Mouse (Mus musculus): ENCODE measurements around the gene Stard8. TPM values are rescaled to one million over a fixed set of nuclear protein-coding genes. Genes with fewer than 3 reads are reported as not detected.

Gene Stard8
- total and polyA plus RNA-seq, 3 experiments = 0.39 to 2.3 TPM; not detected in 1

DNA sequence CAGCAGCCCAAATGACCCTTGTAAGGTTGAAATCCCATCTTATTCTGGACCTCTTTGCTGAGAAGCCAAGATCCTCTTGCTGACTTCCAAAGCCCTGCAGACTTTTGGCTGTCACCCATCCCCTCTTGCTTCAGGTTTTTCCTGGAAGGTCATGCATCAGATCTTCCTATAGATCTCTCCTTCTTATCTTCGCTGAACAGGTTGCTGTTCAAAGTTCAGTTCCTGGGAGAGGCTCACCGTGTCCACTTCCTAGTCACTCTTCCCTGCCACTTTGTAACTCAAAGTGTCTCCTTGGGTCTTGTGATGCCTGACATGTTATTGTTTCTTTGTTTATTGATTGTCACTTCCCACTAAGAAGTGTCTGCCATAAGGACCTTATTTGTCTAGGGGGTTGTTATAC lies 12.7 kb downstream of the Stard8 start:
- H3K9me3 ChIP-seq (replicated peaks; ENCODE audit: insufficient read depth, low read length) = no peaks in the 10 kb centered on the region

GRCm38 (mm10) chrX:99016987-99017386 lies 13.9 kb downstream of the Stard8 start:
- no peak for DNase-seq (ENCODE audit: low read depth, low spot score)
- no peak for TF ChIP-seq USF2 (IDR thresholded peaks at IDR 0.05; ENCODE audit: borderline replicate concordance in 1 of 2, insufficient read depth in 1 of 2, low read depth in 1 of 2, low read length in 2 of 2)
- no peak for TF ChIP-seq GABPA (IDR thresholded peaks at IDR 0.05; ENCODE audit: low read depth, low read length)
- Histone ChIP-seq H3K36me3 (ENCODE audit: control insufficient read depth in 1 of 2, insufficient read depth in 2 of 2, low read length in 2 of 2) (no peaks in the 10 kb centered on the region), H3K79me2 (ENCODE audit: control insufficient read depth, insufficient read depth, low read length, poor library complexity) (no peaks in the 10 kb centered on the region), H3K27me3 (ENCODE audit: control insufficient read depth in 1 of 2, insufficient read depth in 2 of 2, low read length in 2 of 2) (no peaks in the 10 kb centered on the region), H3K9me3 (replicated peaks; ENCODE audit: insufficient read depth, low read length) (no peaks in the 10 kb centered on the region), H3K9ac (ENCODE audit: control insufficient read depth, low read depth, low read length, poor library complexity, severe bottlenecking) (no peak overlapping the region), H3K27ac (ENCODE audit: control insufficient read depth, low read depth, low read length) (no peak overlapping the region), H3K4me3 (ENCODE audit: control insufficient read depth in 1 of 2, insufficient read depth in 1 of 2, low read depth in 2 of 2, low read length in 2 of 2) (no peak overlapping the region), H3K4me1 (ENCODE audit: control insufficient read depth in 1 of 2, insufficient read depth in 2 of 2, low read length in 2 of 2) (no peaks in the 10 kb centered on the region)

More for the DNA sequence above, 12.7 kb downstream of the Stard8 start:
- Histone ChIP-seq H3K27me3 (ENCODE audit: control insufficient read depth in 1 of 2, insufficient read depth in 2 of 2, low read length in 2 of 2) (no peaks in the 10 kb centered on the region), H3K36me3 (ENCODE audit: control insufficient read depth in 1 of 2, insufficient read depth in 2 of 2, low read length in 2 of 2) (no peaks in the 10 kb centered on the region), H3K4me3 (ENCODE audit: control insufficient read depth in 1 of 2, insufficient read depth in 1 of 2, low read depth in 2 of 2, low read length in 2 of 2) (no peak overlapping the region), H3K9ac (ENCODE audit: control insufficient read depth, low read depth, low read length, poor library complexity, severe bottlenecking) (no peak overlapping the region), H3K4me1 (ENCODE audit: control insufficient read depth in 1 of 2, insufficient read depth in 2 of 2, low read length in 2 of 2) (no peaks in the 10 kb centered on the region), H3K79me2 (ENCODE audit: control insufficient read depth, insufficient read depth, low read length, poor library complexity) (no peaks in the 10 kb centered on the region), H3K27ac (ENCODE audit: control insufficient read depth, low read depth, low read length) (no peak overlapping the region)
- no peak for DNase-seq (ENCODE audit: low read depth, low spot score)
- TF ChIP-seq TCF12 (IDR thresholded peaks at IDR 0.05; ENCODE audit: low read depth, low read length) (no peak), ZMIZ1 (IDR thresholded peaks at IDR 0.05; ENCODE audit: low read depth, low read length) (no peak), POLR2AphosphoS2 (IDR thresholded peaks at IDR 0.05; ENCODE audit: low read length) (no peak)

- Histone ChIP-seq H3K4me1 (ENCODE audit: control insufficient read depth in 1 of 2, insufficient read depth in 2 of 2, low read length in 2 of 2) (no peaks in the 10 kb centered on the region), H3K9ac (ENCODE audit: control insufficient read depth, low read depth, low read length, poor library complexity, severe bottlenecking) (no peak overlapping the region), H3K4me3 (ENCODE audit: control insufficient read depth in 1 of 2, insufficient read depth in 1 of 2, low read depth in 2 of 2, low read length in 2 of 2) (no peak overlapping the region), H3K36me3 (ENCODE audit: control insufficient read depth in 1 of 2, insufficient read depth in 2 of 2, low read length in 2 of 2) (no peaks in the 10 kb centered on the region), H3K27me3 (ENCODE audit: control insufficient read depth in 1 of 2, insufficient read depth in 2 of 2, low read length in 2 of 2) (no peaks in the 10 kb centered on the region), H3K79me2 (ENCODE audit: control insufficient read depth, insufficient read depth, low read length, poor library complexity) (no peaks in the 10 kb centered on the region), H3K27ac (ENCODE audit: control insufficient read depth, low read depth, low read length) (no peak overlapping the region), H3K9me3 (replicated peaks; ENCODE audit: insufficient read depth, low read length) (no peaks in the 10 kb centered on the region)
- DNase-seq (ENCODE audit: low read depth, low spot score) = no peak
- TF ChIP-seq MEF2A (IDR thresholded peaks at IDR 0.05; ENCODE audit: extremely low read depth, insufficient replicate concordance, low read depth, low read length, poor library complexity, severe bottlenecking) = no peak
- TF ChIP-seq POLR2A (IDR thresholded peaks at IDR 0.05; ENCODE audit: control insufficient read depth in 1 of 2, insufficient read depth in 1 of 2, low read depth in 1 of 2, low read length in 2 of 2, poor library complexity in 1 of 2) = no peak
- no peak for TF ChIP-seq RCOR1 (IDR thresholded peaks at IDR 0.05; ENCODE audit: low read depth, low read length)
- TF ChIP-seq POLR2AphosphoS5 (IDR thresholded peaks at IDR 0.05; ENCODE audit: borderline replicate concordance, low read depth, low read length) = no peak
- no peak for TF ChIP-seq RAD21 (IDR thresholded peaks at IDR 0.05; ENCODE audit: low read depth, low read length)
- no peak for TF ChIP-seq CTCF (IDR thresholded peaks at IDR 0.05 in 2 of 3, conservative IDR thresholded peaks at IDR 0.05 in 1 of 3; ENCODE audit: control insufficient read depth in 1 of 3, insufficient read depth in 1 of 3, low read depth in 2 of 3, low read length in 3 of 3, poor library complexity in 1 of 3, severe bottlenecking in 1 of 3)
- TF ChIP-seq ZMIZ1 (IDR thresholded peaks at IDR 0.05; ENCODE audit: low read depth, low read length) = no peak
- TF ChIP-seq NELFE (IDR thresholded peaks at IDR 0.05; ENCODE audit: low read depth, low read length) = no peak
- TF ChIP-seq TBP (IDR thresholded peaks at IDR 0.05; ENCODE audit: low read depth, low read length) = no peak
- no peak for TF ChIP-seq ZKSCAN1 (IDR thresholded peaks at IDR 0.05; ENCODE audit: low read depth, low read length)
- TF ChIP-seq CHD1 (IDR thresholded peaks at IDR 0.05; ENCODE audit: low read depth, low read length) = no peak
- TF ChIP-seq MAX (IDR thresholded peaks at IDR 0.05; ENCODE audit: low read length) = no peak
- TF ChIP-seq BHLHE40 (IDR thresholded peaks at IDR 0.05; ENCODE audit: borderline replicate concordance, low read depth, low read length) = no peak
Measured at GRCm38 (mm10) chrX:99017874-99018273, 14.8 kb downstream of the Stard8 start.

Data from MEL (cell line).